Mouse (Mus musculus): ENCODE data around the gene Polr3h.

DNA sequence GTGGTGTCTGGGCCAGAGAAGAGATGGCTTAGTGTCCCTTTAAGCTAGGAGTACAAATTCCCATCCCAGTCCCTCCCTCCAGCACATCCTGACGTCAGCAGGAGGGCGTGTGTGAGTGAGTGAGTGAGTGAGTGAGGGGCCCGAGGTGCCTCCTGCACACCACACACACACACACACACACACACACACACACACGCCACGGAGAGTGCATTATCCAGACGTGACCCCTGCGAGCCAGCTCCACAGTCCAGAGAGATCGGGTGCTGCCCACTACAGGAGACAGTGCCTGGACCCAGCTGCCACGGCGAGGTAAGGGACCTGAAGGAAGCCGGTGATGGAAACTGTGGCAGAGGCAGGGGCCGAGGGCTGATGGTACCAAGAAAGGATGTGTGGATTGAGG lies 10.6 kb upstream of the Polr3h start, which contains the start of gene Csdc2:
- no peak for TF ChIP-seq GATA1 (IDR thresholded peaks at IDR 0.05; ENCODE audit: borderline replicate concordance, low read length)
- TF ChIP-seq FLI1 (IDR thresholded peaks at IDR 0.05; ENCODE audit: low read length), result no peak

Measured in megakaryocyte, embryonic 14.5 days (primary cell).